Mouse (Mus musculus) bone marrow, adult 2 months (tissue): ENCODE measurements around the gene Fntb.

Source experiments
- CTCF ChIP-seq: fragments of 200-500 bp; IDR thresholded peaks from 2 replicates; pipeline ENCODE4 v1.5.1; 2011; ENCODE audit warnings: low read length, control low read depth; ENCODE audit not compliant: control insufficient read depth, insufficient read depth
- POLR2A ChIP-seq: fragments of 200-500 bp; IDR thresholded peaks from 2 replicates; pipeline ENCODE4 v1.6.1; 2011; ENCODE audit warnings: low read depth, mild to moderate bottlenecking, control low read depth, low read length, borderline replicate concordance; ENCODE audit not compliant: control insufficient read depth

- TF ChIP-seq POLR2A (no peak), CTCF (peak; percentile 27; the same call in 1 of the 2 replicates)
Measured at GRCm38 (mm10) chr12:76777845-76778244, 12.5 kb downstream of the Fntb start.
